Mouse (Mus musculus) MEL (cell line): ENCODE data around the gene Tnf.

Experiments
- CTCF ChIP-seq, 3 experiments: IDR thresholded peaks in 2 of 3; conservative IDR thresholded peaks in 1 of 3; 2 replicates each; pipeline ENCODE4 v1.5.1; 2011 to 2012; ENCODE audit warnings: low read length in 3 of 3, low read depth in 2 of 3, mild to moderate bottlenecking in 2 of 3, improper control_type of control experiment in 1 of 3, inconsistent platforms in 1 of 3, mixed read lengths in 1 of 3, moderate library complexity in 1 of 3; ENCODE audit not compliant: control insufficient read depth in 1 of 3, insufficient read depth in 1 of 3, poor library complexity in 1 of 3, severe bottlenecking in 1 of 3
- GABPA ChIP-seq: IDR thresholded peaks from 2 replicates; pipeline ENCODE4 v1.6.1; 2012; ENCODE audit warnings: low read depth, mild to moderate bottlenecking, inconsistent platforms, low read length, improper control_type of control experiment, moderate library complexity
- GATA1 ChIP-seq: IDR thresholded peaks from 2 replicates; pipeline ENCODE4 v1.6.1; 2011; ENCODE audit warnings: low read depth, low read length, improper control_type of control experiment
- KAT2A ChIP-seq: conservative IDR thresholded peaks from 2 replicates; pipeline ENCODE4 v1.6.1; 2012; ENCODE audit warnings: low read depth, low read length, improper control_type of control experiment, inconsistent platforms
- MAX ChIP-seq: IDR thresholded peaks from 2 replicates; pipeline ENCODE4 v1.6.1; 2011; ENCODE audit warnings: low read length, improper control_type of control experiment
- MEF2A ChIP-seq: IDR thresholded peaks from 2 replicates; pipeline ENCODE4 v1.6.1; 2014; ENCODE audit warnings: low read depth, mild to moderate bottlenecking, inconsistent platforms, low read length, improper control_type of control experiment; ENCODE audit not compliant: poor library complexity, insufficient replicate concordance, severe bottlenecking; ENCODE audit errors: extremely low read depth
- NRF1 ChIP-seq: IDR thresholded peaks from 2 replicates; pipeline ENCODE4 v1.6.1; 2014; ENCODE audit warnings: low read depth, mild to moderate bottlenecking, inconsistent platforms, low read length, improper control_type of control experiment, moderate library complexity; ENCODE audit not compliant: poor library complexity, insufficient read depth, severe bottlenecking
- POLR2A ChIP-seq, 2 experiments: IDR thresholded peaks; 2 replicates each; pipeline ENCODE4 v1.6.1; 2011 to 2012; ENCODE audit warnings: low read length in 2 of 2, mild to moderate bottlenecking in 2 of 2, control low read depth in 1 of 2, improper control_type of control experiment in 1 of 2, low read depth in 1 of 2, moderate library complexity in 1 of 2; ENCODE audit not compliant: control insufficient read depth in 1 of 2, insufficient read depth in 1 of 2, poor library complexity in 1 of 2
- POLR2AphosphoS2 ChIP-seq: IDR thresholded peaks from 2 replicates; pipeline ENCODE4 v1.6.1; 2011; ENCODE audit warnings: low read length, improper control_type of control experiment
- POLR2AphosphoS5 ChIP-seq: IDR thresholded peaks from 2 replicates; pipeline ENCODE4 v1.6.1; 2012; ENCODE audit warnings: low read depth, borderline replicate concordance, mild to moderate bottlenecking, inconsistent platforms, low read length, moderate library complexity, mixed read lengths
- RCOR1 ChIP-seq: IDR thresholded peaks from 2 replicates; pipeline ENCODE4 v1.6.1; 2012; ENCODE audit warnings: low read depth, mild to moderate bottlenecking, inconsistent platforms, low read length, improper control_type of control experiment
- TCF12 ChIP-seq: IDR thresholded peaks from 2 replicates; pipeline ENCODE4 v1.6.1; 2014; ENCODE audit warnings: low read depth, mild to moderate bottlenecking, inconsistent platforms, low read length, improper control_type of control experiment, moderate library complexity
- UBTF ChIP-seq: IDR thresholded peaks from 2 replicates; pipeline ENCODE4 v1.6.1; 2012; ENCODE audit warnings: low read depth, mild to moderate bottlenecking, inconsistent platforms, low read length, improper control_type of control experiment, moderate library complexity, borderline replicate concordance; ENCODE audit not compliant: insufficient read depth

DNA sequence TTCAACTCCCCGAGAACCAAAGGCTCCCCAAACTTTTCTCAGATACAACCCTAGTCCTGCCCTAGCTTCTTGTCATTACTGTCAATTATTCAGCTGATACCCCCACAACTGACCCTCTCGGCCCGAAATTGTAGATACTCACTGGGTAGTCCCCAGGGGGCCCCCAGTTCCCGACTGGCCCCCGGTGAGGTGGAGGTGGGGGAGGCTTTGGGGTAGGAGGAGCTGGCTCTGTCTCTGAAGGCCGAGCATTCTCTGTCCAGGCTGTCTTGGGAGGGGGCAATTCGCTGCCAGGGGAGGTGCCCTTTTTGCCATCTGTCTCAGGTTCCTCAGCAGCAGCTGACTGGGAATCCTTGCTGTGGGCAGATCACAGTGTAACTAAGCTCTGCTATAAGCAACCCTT is 42.2 kb downstream of the Tnf start:
- TF ChIP-seq CTCF (IDR thresholded peaks at IDR 0.05 in 2 of 3, conservative IDR thresholded peaks at IDR 0.05 in 1 of 3; ENCODE audit: control insufficient read depth in 1 of 3, insufficient read depth in 1 of 3, low read depth in 2 of 3, low read length in 3 of 3, poor library complexity in 1 of 3, severe bottlenecking in 1 of 3) = no peak
- no peak for TF ChIP-seq POLR2AphosphoS5
- no peak for TF ChIP-seq RCOR1
- TF ChIP-seq GATA1 = no peak
- no peak for TF ChIP-seq GABPA
- no peak for TF ChIP-seq MEF2A
- no peak for TF ChIP-seq POLR2A (IDR thresholded peaks at IDR 0.05; ENCODE audit: control insufficient read depth in 1 of 2, insufficient read depth in 1 of 2, low read depth in 1 of 2, low read length in 2 of 2, poor library complexity in 1 of 2)
- TF ChIP-seq UBTF = no peak
- no peak for TF ChIP-seq TCF12
- TF ChIP-seq MAX = no peak
- no peak for TF ChIP-seq NRF1
- no peak for TF ChIP-seq KAT2A
- TF ChIP-seq POLR2AphosphoS2 = no peak
